Mouse (Mus musculus): ENCODE measurements around the gene B4galnt2. TPM values are rescaled to one million over a fixed set of nuclear protein-coding genes. Genes with fewer than 3 reads are reported as not detected.
"Not testable (repeated sequence)": the region's sequence is repeated elsewhere in the genome, so short reads cannot be mapped to it uniquely, and the experiment has no call there.

B4galnt2 gene
- polyA plus RNA-seq, 1 experiment from 2014 or later: not detected

GRCm38 (mm10) chr11:95923477-95923876 lies 8.8 kb upstream of the B4galnt2 start:
- not testable (repeated sequence) for H3K4me3 ChIP-seq; H3K9me3 ChIP-seq; H3K4me2 ChIP-seq; H3K36me3 ChIP-seq; ATAC-seq (ENCODE audit: low FRiP score); H3K4me1 ChIP-seq (replicated peaks); H3K27ac ChIP-seq; H3K9ac ChIP-seq
- peaks cover 44% of the 10 kb centered on the region for H3K27me3 ChIP-seq
- WGBS: 2% methylated on average over 4 of the region's 6 CpGs

DNA sequence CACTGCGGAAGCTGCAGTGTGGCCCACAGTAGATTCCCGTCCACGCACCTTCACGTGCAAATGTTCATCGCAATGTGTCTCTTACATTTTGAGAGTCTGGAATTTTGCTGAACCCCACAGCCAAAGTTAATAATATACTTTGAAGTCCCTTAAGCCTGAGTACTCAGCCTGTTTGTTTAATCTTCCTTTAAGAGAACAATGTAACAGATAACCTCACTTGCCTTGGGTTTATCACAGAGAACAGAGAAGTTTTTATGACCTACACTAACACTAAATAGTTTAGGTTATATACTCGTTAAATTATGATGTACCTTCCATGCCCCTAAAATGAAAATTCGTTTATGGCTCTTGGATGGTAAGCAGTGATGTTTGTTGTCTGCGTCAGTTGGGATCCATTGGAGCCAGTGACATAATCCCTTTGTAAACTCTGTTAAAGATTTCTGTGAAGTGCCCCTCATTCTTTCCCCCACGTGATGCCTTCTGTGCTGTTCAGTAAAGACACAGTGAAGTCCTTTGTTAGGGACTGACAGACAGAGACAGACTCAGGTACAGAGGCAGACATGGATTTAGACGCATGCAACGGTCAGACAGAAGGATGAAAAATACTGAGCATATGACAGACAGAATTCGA lies 7.4 kb upstream of the B4galnt2 start:
- Histone ChIP-seq H3K4me1 (replicated peaks) (no peaks in the 10 kb centered on the region), H3K4me2 (no peak overlapping the region), H3K4me3 (no peak overlapping the region), H3K27ac (no peak overlapping the region), H3K36me3 (no peaks in the 10 kb centered on the region), H3K9ac (no peak overlapping the region), H3K9me3 (no peaks in the 10 kb centered on the region), H3K27me3 (peaks cover 57% of the 10 kb centered on the region)
- ATAC-seq (ENCODE audit: low FRiP score): no peak
- WGBS: 65% methylated on average over 12 of the region's 12 CpGs

- Histone ChIP-seq H3K4me2 (no peak overlapping the region), H3K9ac (no peak overlapping the region), H3K27me3 (peaks cover 89% of the 10 kb centered on the region), H3K4me3 (no peak overlapping the region), H3K9me3 (no peaks in the 10 kb centered on the region), H3K36me3 (no peaks in the 10 kb centered on the region), H3K27ac (no peak overlapping the region), H3K4me1 (replicated peaks) (peaks cover 17% of the 10 kb centered on the region)
- ATAC-seq (ENCODE audit: low FRiP score): no peak
- WGBS: 4% methylated on average over 5 of the region's 5 CpGs
These were observed 1.7 kb upstream of the B4galnt2 start for GRCm38 (mm10) chr11:95916426-95916825.

DNA sequence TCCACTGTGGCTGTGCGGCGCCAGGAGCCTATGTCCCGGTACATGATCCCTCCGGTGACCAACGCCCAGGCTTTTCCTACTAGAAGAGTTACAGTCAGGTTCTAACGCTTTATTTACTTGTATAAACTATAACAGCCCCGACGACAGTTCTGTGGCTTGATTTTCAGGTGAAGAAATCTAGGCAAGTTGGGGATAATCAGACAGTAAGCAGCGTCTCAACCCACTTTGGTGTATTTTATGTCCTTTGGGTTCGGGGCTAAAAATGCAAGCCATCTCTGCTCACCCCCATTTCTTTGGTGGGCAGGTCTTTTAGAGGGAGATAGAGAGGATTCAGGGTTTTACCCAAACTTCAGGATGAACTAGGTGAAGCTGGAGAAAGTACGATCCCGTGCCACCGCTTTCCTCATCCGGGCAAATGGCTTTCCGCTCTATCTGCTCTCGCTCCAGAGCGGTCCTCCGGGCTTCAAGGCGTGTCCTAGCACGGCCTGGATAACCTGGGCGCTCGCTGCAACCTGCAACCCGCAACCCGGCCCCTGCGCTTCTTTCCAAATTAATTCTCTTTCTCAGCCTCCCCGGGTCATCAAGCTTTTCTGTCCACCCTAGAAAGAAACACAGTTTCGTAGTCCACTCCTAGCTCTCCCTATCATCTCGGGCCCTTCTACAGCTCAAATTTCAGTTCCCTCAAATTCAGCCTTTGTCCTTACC lies 467 bp upstream of the B4galnt2 start:
- no peak for ATAC-seq (ENCODE audit: low FRiP score)
- H3K27ac ChIP-seq: no peak overlapping the region
- no peaks in the 10 kb centered on the region for H3K36me3 ChIP-seq
- peaks cover 17% of the 10 kb centered on the region for H3K4me1 ChIP-seq (replicated peaks)
- no peak overlapping the region for H3K9ac ChIP-seq
- peak overlapping the region; percentile 20 for H3K4me3 ChIP-seq
- H3K4me2 ChIP-seq: peak overlapping the region; percentile 42
- H3K27me3 ChIP-seq: peaks cover 91% of the 10 kb centered on the region
- WGBS: 1% methylated on average over 28 of the region's 28 CpGs
- H3K9me3 ChIP-seq: no peaks in the 10 kb centered on the region

- Histone ChIP-seq H3K27ac (no peak overlapping the region), H3K4me3 (peak overlapping the region; percentile 20; the same call in 1 of the 2 replicates), H3K36me3 (no peaks in the 10 kb centered on the region), H3K9me3 (no peaks in the 10 kb centered on the region), H3K4me2 (peak overlapping the region; percentile 42), H3K4me1 (replicated peaks) (peaks cover 17% of the 10 kb centered on the region), H3K9ac (no peak overlapping the region), H3K27me3 (peaks cover 92% of the 10 kb centered on the region)
- no peak for ATAC-seq (ENCODE audit: low FRiP score)
- WGBS: 4% methylated on average over 14 of the region's 14 CpGs
These were observed 628 bp downstream of the B4galnt2 start for GRCm38 (mm10) chr11:95913959-95914566.

GRCm38 (mm10) chr11:95911579-95911978 lies 3.1 kb downstream of the B4galnt2 start:
- no peak overlapping the region for H3K4me2 ChIP-seq
- 18% methylated on average over 7 of the region's 7 CpGs for WGBS
- H3K27ac ChIP-seq: no peak overlapping the region
- no peak for ATAC-seq (ENCODE audit: low FRiP score)
- no peaks in the 10 kb centered on the region for H3K9me3 ChIP-seq
- H3K36me3 ChIP-seq: no peaks in the 10 kb centered on the region
- no peak overlapping the region for H3K9ac ChIP-seq
- no peak overlapping the region for H3K4me3 ChIP-seq
- H3K4me1 ChIP-seq (replicated peaks): peaks cover 17% of the 10 kb centered on the region
- H3K27me3 ChIP-seq: peaks cover 77% of the 10 kb centered on the region

DNA sequence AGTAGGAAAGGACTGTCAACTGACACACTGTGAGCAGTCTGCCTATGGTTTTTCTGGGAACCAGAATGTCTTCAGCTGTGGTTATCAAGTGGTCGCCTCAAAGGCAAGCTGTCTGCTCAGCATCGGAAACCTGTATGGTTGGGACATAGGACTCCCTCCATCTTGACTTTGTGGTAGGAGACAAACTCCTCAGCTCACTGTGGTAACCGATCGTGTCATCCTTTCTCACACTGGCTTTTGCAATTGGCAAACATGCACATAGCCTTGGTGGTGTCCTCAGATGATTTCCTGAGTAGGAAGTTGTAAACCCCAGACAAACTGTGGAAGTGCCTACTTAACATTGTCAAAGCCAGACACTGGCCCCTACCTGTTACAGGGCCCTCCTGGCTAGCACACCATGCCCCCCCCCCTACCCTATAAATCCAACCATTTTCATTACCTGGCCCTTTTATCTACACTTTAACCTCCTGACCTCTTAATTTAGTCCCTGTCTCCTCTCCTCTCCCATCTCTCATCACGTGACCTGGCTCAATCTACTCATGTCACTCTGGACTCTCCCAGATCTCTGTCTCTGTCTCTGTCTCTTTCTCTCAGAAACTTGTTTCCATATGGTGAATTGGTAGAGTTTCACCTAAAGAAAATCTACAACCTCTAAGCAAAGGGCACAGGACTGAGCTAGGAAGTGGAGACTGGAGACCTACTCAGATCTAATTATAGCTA lies 6.7 kb downstream of the B4galnt2 start:
- H3K9ac ChIP-seq: no peak overlapping the region
- H3K4me3 ChIP-seq: no peak overlapping the region
- ATAC-seq (ENCODE audit: low FRiP score): no peak
- no peak overlapping the region for H3K4me2 ChIP-seq
- H3K27me3 ChIP-seq: peaks cover 42% of the 10 kb centered on the region
- 85% methylated on average over 5 of the region's 5 CpGs for WGBS
- no peak overlapping the region for H3K27ac ChIP-seq
- H3K9me3 ChIP-seq: no peaks in the 10 kb centered on the region
- no peaks in the 10 kb centered on the region for H3K4me1 ChIP-seq (replicated peaks)
- H3K36me3 ChIP-seq: no peaks in the 10 kb centered on the region

DNA sequence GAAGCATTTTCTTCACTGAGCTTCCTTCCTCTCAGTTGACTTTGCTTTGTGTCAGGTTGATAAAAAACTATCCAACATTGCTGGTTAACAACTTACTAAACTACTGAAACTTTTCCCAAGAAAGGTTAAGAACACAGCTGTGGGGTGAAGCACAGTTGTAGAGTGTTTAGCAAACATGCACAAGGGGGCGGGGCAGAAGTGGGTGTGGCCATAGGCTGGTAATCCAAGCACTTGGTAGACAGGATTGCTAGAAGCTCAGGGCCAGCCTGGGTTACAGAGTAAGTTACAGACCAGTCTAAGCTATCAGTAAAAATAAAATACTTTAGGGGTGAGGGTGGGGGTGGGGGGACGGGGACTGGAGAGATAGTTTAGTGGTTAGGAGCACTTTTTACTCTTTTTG lies 10.4 kb downstream of the B4galnt2 start:
- Histone ChIP-seq H3K27me3 (peaks cover 11% of the 10 kb centered on the region; the same call in 1 of the 2 replicates), H3K27ac (no peak overlapping the region), H3K9me3 (no peaks in the 10 kb centered on the region), H3K9ac (no peak overlapping the region), H3K4me3 (no peak overlapping the region), H3K4me1 (replicated peaks) (no peaks in the 10 kb centered on the region), H3K36me3 (no peaks in the 10 kb centered on the region), H3K4me2 (no peak overlapping the region)
- no peak for ATAC-seq (ENCODE audit: low FRiP score)
- WGBS: 84% methylated on average over 2 of the region's 2 CpGs

GRCm38 (mm10) chr11:95896446-95897179 lies 18.1 kb downstream of the B4galnt2 start:
- Histone ChIP-seq H3K9me3 (no peaks in the 10 kb centered on the region), H3K4me1 (replicated peaks) (no peaks in the 10 kb centered on the region), H3K4me3 (no peak overlapping the region), H3K4me2 (no peak overlapping the region), H3K9ac (no peak overlapping the region), H3K27ac (no peak overlapping the region), H3K27me3 (no peaks in the 10 kb centered on the region), H3K36me3 (no peaks in the 10 kb centered on the region)
- 85% methylated on average over 14 of the region's 14 CpGs for WGBS
- ATAC-seq (ENCODE audit: low FRiP score): no peak

DNA sequence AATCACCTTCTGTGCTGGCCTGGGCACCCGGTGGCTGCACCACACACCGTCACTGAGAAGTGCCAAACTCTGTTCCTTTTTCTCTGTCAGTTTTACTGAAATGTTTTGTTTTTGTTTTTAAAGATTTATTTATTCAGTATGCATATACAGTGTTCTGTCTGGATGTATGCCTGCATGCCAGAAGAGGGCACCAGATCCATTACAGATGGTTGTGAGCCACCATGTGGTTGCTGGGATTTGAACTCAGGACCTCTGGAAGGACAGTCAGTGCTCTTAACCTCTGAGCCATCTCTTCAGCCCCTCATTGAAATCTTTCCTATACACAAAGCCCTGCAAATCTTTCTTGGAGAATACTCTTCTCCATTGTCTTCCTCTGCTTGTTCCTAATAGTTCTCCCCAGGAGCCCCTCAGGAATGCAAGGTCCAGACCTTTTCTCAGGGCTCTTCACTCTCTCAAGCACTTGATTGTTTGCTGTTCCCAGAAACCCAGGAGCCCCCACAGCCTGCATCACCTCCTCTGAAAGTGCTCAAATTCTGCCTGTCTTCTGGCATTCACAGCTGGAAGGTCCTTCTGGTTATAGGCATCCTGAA lies 24.1 kb downstream of the B4galnt2 start:
- Histone ChIP-seq H3K36me3 (no peaks in the 10 kb centered on the region), H3K9ac (no peak overlapping the region), H3K4me2 (no peak overlapping the region), H3K9me3 (no peaks in the 10 kb centered on the region), H3K4me3 (no peak overlapping the region), H3K27ac (no peak overlapping the region), H3K4me1 (replicated peaks) (no peaks in the 10 kb centered on the region), H3K27me3 (no peaks in the 10 kb centered on the region)
- ATAC-seq (ENCODE audit: low FRiP score): no peak
- 76% methylated on average over 2 of the region's 2 CpGs for WGBS

GRCm38 (mm10) chr11:95879861-95880260 lies 34.8 kb downstream of the B4galnt2 start:
- not testable (repeated sequence) for H3K36me3 ChIP-seq; H3K4me3 ChIP-seq; H3K4me1 ChIP-seq (replicated peaks); H3K4me2 ChIP-seq; H3K9me3 ChIP-seq; H3K27ac ChIP-seq; ATAC-seq (ENCODE audit: low FRiP score); H3K9ac ChIP-seq
- H3K27me3 ChIP-seq: peaks cover 13% of the 10 kb centered on the region; the same call in 1 of the 2 replicates
- WGBS: 60% methylated on average over 2 of the region's 2 CpGs

Measured in hindbrain, embryonic 13.5 days (tissue).